Mouse (Mus musculus) yolk sac, embryonic 10.5 days (tissue): Measurements from ENCODE around the gene Cd200r3.

ENCODE experiments used
- DNase-seq: peaks from one replicate; pipeline ENCODE4 v3.0.0-alpha.2; 2017; ENCODE audit warnings: low spot score

Cd200r3 gene

DNA sequence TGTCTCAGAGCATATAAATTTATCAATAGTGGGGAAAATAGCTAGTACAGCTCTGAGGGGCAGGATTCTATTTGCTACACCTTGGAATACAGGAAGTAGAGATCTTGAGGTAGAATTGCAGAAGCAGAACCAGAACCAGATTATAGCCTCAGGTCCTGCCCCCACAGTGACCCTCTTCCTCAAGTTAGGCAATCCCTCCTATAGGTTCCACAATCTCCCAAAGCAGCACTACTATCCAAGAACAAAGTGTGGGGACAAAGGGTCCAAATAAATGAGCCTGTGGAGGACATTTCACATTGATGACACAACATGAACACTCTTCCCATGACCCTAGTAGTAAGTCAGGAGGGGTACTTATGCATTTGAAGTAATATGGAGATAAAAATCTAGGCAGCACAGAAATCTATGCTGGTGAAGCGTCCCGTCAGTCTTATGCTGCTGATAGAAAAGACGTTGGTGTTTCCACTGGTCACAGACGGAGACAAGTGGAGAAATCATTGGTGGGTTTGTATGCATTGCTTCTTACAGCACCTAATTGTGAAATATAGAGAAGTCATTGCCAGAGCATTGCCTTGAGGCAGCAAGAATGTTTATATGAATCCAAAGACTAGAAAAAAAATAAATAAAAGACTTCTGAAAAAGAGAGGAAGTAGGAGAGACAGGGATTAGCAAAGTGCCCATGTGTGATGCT is 45.3 kb downstream of the Cd200r3 start:
- no peak for DNase-seq

DNA sequence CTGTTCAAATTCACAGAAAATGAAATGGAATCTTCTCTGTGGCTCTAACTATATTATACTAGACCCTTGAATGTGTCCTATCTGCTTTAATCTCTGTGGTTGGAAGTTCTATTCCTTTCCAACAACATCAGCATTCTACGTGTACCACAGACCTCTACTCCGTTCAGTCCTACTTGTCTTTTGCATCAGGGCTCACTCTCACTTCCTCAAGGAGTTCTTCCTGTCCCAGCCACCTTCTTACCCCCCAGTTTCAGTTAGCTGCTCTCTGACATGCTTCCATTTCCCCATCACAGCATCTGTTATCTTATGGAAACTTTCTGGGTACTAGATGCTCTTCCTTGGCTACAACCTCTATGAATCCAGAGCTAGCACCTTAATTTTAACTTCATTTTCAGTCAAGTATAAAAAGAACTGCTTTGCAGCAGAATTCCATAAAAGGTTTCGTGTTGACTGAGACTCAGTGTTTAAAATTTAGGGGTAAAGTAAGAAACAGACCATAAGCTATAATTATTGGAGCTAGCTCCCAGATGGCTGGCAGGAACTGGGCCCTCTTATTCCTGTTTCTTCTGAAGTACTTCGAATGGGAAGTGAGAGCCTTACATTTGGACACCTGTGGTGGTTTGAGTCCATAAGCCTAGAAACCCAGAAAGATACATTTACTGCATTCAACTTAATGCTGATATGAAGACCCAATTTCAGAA is 50.0 kb downstream of the Cd200r3 start:
- DNase-seq = no peak

DNA sequence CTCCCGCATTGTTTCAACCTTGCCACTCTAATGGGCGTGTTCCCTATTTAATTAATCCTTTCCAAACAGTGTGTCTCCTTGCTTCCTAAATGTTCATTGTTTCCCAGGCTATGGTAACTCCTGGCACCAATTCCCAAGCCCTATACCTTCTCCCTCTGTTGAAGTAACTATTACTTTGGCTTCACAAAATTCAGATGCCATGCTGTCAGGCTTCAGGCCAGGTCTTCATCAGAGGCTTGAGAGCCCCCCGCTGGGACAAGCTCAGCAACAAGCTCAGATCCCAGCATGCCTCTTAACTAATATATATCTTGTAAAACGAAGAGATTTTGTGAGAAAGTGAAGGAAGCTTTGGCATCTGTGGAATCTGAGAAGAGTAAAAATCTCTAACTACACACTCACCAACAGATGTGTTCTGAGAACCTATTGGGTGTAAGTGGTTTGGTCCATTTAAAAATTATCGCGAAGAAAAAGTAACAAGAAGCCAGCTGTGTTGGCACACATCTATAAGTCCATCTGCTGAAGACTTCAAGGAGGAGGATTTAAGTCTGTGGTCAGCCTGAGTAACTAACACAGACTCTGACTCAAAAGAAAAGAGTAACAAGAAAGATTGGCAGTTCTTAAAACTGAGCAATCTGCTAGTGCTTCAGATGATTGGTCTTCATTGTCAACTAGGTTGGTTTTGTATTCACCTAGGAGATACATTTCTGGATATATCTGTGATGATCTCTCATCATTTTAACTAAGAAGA is 50.9 kb downstream of the Cd200r3 start:
- no peak for DNase-seq

DNA sequence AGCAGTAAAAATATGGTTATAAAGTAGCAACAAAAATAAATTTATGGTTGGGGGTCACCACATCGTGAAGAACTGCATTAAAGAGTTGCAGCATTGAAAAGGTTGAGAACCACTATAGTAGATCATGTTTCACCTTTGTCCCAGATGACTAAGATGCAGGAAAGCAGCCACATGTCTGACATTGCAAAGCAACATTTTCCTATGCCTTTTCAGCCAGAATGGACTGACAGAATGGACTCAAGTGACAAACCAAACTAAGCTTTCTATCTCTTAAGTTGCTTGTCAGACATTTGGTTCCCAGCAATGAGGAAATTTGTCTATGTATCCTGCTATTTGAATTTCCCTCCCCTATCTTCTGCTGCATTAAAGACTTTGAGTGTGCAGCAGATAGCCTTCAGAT is 51.6 kb downstream of the Cd200r3 start:
- DNase-seq = no peak

DNA sequence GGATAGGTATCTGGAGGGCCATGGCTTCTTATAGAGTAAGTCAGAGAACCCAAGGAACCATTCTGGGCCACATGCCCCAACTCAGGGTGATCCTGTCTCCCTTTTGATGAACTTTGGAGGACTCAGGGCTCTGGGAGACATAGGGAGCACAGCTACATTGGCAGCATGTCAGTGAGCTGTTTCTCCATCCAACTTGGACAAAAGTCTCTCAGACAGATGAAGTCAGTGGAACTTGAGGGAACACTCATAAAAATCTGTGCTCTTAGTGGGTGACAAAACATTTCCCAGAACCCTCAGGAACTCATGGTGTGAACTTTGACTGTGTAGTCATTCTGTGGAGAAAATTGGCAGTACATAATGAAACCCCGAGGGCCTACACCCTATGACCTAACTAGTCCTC is 53.2 kb downstream of the Cd200r3 start:
- no peak for DNase-seq

DNA sequence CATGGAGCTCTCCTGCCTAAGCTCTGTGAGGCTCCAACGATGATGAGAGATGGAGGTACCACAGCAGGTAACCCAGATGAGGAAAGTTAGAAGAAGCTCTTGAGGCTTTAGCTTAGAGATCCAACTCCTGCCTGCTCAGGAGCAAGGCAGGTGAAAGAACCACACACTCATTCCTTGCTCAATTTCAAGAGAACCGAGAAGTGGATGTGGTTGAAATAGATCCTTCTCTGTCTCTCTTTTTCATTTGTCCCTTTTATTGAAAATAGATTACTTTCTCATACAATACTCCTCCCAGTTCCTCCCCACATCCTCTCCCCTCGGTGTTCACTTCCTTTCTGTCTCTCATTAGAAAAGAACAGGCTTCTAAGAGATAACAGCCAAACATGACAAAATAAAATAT is 56.1 kb downstream of the Cd200r3 start:
- DNase-seq = no peak

DNA sequence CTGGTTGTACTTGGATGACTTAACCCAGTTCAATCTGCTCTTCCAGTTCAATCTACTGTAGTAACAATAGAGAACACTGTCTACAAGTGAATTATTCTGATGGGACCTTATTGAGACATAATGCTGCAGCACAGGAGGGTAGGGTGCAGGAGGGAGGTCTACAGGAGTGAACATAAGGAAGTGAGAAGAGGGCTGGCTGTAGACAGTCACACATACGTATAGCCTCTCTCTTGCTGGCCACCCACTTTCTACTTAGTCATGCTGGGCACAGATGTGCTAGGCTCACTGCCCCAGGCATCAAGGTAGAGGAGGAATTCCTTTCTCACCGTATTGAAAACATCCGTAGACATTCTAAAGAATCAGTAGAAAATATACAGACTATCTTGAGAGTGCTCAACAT is 61.0 kb downstream of the Cd200r3 start:
- no peak for DNase-seq

DNA sequence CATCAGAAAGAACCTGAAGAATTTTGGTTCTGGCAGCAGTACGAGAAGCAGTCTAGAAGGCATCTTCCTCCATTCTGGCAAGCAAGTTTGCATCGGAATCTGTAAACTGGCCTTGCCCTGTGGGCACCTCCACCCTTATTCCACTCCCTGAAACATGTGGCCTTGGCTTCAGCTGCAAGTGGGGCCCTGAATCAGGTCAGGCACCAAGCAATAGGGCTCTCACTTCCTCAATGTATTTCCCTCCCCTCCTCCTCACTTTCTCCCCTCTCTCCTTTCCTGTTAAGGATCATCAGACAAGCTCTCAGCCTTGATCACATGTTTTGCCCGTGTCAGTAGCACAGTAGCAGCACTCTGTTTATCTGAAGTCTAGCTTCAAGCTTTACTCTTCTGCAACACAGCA is 61.8 kb downstream of the Cd200r3 start:
- DNase-seq = no peak

DNA sequence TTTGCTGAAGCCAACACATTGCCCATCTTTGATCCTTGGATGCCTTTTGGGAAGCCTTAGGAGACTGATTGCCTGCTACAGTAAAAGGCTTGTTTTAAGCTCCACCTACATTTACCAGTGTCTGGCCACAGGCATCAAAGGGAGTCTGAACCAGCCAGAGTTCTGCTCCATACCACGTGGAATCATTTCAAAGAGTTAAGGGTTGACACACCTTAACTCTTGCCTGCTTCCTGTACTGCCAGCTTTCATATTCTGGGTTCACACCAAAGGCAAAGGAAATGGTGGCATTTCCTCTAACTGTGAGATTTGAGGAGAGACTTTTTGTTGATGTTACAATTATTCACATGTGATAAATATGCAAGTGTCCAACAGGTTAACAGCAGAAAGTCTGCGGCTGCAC is 63.5 kb downstream of the Cd200r3 start:
- no peak for DNase-seq

DNA sequence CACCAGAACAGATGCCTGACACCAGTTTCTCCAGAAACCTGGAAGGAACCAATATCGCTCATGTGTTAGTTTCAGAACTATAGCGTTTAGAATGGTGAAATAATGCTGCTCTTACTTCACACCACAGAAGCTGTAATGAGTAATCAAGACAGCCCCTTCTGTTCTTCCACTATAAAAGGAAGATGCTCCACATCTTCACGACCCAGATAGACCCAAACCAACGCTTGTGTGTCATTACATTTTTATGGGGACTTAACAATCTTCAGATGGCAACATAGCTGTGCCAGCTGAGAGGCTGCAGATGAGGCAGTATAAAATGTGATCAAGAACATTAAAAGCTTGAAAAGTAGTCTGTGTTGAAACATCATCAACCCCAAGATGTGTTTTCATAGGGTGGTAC is 64.3 kb downstream of the Cd200r3 start:
- no peak for DNase-seq

DNA sequence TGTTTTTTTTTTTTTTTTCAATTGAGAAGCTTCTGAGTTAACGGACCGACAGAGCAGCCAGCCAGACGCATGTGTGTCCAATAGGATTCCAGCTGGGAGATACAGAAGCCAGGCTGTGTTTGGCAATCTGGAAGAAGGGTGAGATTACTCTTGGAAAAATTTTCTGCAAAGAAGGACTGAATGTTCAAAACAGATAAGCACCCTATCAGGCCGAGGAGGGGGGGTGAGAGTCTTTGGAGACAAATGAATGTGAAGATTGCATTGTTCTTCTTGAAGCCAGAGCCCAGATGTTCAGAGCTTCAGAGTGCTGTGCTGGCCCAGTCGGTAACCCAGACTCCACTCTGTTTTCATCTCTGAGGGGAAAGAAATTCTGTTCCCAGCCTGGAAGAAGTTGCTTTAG is 66.2 kb downstream of the Cd200r3 start:
- DNase-seq = no peak

DNA sequence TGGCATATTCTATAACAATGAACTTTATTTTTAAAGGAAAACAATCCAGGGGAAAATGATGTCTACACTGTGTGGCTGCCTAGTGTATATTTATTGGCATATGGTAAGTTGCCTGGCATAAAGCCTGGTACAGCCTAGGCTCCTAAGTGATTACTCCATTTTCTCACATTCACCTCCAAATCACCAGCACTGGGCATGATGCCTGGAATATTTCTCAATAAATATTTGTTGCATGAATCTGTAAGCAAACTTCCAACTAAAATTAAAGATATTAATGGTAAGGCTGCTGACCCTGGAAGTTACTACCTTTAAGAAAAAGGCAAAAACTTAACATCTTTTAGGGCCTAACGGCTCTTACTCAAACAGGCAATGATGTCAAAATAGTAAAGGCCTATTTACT is 72.1 kb downstream of the Cd200r3 start:
- no peak for DNase-seq

DNA sequence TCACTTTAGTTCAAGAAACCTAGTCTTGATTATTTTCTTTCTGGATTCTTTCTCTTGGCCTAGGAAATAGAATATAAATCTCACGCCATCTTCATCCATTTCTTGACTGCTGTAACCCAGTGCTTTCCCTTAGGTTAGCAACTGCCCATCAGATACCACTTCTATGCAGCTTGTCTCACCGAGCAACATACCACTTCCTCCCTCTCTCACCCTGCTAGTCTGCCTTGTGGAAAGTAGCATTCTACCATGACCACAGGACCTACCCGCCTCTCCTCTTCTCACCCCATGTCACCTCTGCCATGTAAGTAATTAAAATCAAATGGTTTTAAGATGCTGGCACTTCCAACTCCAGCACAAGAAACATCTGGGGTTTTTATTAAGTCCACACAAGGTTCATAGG is 73.0 kb downstream of the Cd200r3 start:
- DNase-seq = no peak

DNA sequence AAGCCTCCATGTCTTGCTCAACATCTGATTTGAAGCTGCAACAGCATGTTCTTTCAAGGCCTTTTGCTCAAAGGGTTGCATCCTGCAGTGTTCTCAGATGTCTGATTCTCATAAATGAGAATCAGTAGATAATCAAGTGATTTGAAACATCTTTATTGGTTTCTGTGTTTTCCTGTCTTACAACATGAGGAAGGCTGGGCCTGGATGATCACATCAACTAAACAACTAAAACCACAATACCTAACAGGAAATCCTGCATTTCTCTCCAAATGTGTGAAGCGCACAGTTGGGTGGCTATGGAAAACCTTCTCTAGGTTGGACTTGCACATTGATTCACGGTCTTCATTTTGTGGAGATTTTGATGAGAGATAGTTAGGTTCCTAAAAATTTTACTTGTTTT is 75.4 kb downstream of the Cd200r3 start:
- DNase-seq = no peak

DNA sequence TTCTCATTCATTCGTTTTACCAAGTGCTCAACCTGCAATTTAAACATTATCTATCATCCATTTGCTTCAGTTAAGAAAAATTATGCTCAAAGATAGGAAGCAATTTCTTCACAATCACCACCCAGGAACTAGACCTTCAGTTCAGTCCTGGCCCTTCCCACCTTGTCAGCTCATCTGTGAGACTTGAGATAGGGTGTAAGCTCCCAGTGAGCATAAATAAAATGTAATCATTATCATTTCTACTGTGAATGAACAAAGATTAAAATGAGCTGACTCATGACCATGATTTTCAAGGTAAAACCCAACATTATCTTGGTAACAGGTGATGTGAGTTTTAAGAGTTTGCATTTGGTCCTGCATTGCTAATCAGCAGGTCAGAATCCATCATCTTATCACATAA is 76.6 kb downstream of the Cd200r3 start:
- no peak for DNase-seq

DNA sequence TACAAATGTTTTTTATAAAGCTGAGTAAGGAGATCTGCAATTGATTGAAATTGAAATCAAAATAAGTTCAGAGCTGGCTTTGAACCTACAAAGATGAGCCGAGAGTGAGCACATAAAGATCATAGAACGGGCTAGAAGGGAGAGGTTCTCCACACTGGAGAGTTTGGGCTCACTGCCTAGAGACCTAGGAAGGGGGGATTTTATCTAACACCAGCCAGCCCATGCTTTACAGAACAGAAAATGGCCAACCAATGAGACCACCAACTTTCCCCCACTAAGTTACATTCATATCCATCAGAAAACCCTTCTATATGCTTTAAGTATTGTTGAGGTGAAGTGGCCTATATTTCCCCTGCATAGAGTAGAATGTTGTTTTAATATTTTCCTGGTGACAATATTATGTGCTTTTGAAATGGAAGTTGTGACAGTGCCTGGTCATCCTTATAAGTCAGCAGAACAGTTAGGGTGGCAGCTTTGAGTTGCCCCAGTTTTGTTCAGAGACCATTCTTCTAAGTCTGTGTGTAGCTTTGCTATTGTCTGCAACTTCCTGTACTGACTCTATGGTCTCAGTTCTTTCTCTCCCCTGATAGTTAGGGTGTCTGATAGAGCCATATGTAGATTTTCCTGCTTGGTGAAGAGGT is 77.3 kb downstream of the Cd200r3 start:
- DNase-seq = no peak

DNA sequence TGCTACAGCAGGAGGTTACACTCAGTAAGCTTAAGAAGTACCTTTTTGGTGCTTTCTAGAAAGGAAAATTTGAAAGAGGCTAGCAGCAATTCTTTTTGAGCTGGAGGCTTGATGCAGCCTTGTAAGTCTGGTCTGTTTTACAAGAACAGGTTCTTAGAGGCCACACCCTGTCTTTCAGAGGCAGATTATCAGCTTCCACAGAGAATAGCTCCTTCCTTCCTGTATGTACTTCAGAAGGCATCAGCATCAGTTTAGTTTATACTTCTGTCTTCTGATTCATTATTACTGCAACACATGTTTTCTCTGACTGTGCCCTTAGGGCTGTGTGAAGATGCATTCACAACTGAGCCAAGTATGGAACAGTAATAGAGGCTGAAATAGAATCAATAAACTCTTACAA is 78.0 kb downstream of the Cd200r3 start:
- DNase-seq = no peak

DNA sequence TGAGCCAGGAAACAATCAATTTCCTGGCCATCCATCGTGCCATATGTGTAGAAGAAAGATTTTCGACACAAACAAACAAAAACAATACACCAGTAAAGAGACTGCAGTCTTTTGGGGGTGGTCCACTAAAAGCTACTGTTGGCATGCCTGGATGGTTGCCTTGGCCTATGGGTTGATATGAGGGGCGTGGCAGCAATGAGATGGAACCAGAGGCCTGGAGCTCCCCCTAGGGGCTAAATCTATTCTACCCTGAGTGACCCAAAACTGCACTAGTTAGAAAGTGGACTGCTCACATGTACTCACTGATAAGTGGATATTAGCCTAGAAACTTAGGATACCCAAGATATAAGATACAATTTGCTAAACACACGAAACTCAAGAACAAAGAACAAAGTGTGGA is 80.4 kb downstream of the Cd200r3 start:
- no peak for DNase-seq

DNA sequence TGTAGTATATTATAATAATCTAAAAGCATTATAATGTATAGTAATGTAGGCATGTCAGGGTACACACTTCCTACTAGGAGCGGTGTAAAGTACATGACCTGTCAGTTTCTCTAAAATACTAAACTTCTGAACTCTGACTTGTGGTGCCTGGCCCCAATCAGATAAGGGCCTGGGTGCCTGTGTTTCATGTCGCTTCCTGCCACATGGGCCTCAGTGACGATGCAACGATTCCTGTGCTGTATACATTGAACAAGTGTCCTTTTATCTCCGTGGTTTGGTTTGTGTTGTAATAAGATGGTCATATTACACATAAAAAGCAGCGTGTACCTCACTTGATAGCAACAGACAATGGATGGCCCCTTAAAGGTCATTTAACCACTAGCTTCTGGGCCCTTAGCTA is 81.8 kb downstream of the Cd200r3 start:
- DNase-seq = no peak

DNA sequence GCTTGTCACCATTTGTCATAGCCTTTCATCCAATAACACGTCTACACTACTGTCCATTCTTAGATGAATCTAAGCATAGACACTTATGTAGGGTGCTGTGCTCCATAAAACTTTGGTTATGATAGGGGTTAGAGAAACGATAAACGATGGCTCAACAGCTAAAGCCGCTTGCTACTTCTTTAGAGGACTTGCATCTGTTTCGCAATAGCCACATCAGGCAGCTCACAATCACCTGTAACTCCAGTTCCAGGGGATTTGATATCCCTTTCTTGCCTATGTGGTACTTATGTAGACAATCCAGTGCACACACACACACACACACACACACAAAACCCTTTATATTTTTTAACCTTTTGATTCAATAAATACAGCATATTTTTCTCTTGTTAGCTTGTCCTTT is 85.6 kb downstream of the Cd200r3 start:
- DNase-seq = no peak

DNA sequence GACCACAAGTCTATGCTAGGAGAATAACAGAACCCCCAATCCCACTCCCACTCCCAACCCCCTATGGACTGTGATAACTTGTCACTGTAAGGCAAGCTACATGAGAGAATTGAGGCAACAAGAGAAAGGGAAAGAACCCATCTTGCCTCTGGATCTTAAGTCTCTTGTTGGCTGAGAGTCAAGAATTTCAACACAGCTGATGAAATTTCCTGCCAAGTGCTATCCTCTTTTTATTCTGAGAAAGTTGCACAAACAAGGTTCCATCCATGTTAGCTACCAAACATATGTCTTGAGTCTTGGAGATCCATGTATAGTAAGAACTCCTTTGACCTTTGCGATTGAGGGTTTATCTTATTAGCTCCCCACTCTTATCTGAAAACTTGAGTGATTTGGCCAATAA is 86.0 kb downstream of the Cd200r3 start:
- no peak for DNase-seq

DNA sequence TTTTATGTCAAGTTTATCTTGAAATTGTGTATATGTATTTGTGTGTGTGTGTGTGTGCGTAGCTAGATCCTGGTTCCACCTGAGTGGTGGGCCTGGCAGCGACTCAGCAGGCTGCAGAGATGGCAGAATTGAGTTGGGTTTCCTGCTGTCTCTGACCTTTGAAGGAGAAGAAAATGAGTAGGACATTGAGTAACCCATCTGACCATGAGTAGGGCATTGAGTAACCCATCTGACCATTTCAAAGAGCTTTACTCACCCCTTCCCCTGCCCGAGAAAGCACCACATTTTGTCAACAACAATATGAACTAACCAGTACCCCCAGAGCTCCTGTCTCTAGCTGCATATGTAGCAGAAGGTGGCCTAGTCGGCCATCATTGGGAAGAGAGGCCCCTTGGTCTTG is 86.6 kb downstream of the Cd200r3 start:
- DNase-seq = no peak

DNA sequence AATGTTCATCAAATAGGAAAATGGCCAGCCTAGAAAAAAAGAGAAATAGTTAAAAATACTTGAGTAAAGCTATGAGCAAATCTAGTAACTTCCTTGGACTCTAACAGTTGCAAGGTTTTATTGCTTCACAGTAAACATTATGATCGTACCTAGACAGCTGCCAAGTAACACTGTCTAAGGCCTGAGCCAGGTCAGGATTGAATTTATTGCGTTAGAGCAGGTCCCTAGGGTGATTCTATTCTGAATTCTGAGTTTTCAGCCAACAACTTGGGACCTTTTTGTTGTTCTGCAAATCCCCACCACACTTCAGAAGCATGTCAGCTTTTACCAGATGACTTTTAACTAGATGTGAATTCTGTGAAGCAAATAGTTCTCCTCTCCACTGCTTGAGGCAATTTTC is 87.3 kb downstream of the Cd200r3 start:
- DNase-seq = no peak
